Mouse (Mus musculus): Measurements from ENCODE around the gene Stac2. TPM values are rescaled to one million over a fixed set of nuclear protein-coding genes. Genes with fewer than 3 reads are reported as not detected.

Stac2 gene
- polyA plus RNA-seq, 1 experiment from 2014 or later, result 0.78 TPM

DNA sequence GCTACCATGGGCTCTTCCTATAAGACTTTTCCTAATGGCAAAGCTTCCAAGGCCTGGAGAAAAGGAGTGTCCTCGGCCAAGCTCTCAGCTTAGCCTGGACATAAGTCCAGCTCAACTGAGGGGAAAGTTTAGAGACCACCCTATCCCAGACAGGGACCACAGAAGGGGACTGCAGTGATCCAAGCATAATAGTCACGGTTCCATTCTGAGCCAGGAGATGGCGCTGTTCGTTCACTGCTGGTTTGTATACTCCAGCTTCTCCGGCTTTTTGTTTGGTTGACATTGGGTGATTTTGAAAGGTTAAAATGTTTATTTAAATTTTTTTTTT lies 21.9 kb downstream of the Stac2 start:
- no peak overlapping the region for H3K9ac ChIP-seq
- H3K4me2 ChIP-seq, result no peak overlapping the region
- peaks cover 35% of the 10 kb centered on the region for H3K36me3 ChIP-seq
- ATAC-seq (replicated peaks; ENCODE audit: insufficient number of reproducible peaks, insufficient read depth, low FRiP score, low read depth), result no peak
- H3K27ac ChIP-seq, result peak overlapping the region; percentile 43; the same call in 1 of the 2 replicates
- peaks cover 3% of the 10 kb centered on the region; the same call in 1 of the 2 replicates for H3K27me3 ChIP-seq
- H3K4me1 ChIP-seq (replicated peaks), result peaks cover 19% of the 10 kb centered on the region
- no peak overlapping the region for H3K4me3 ChIP-seq
- WGBS, result 1% methylated on average over 5 of the region's 5 CpGs
- H3K9me3 ChIP-seq (replicated peaks), result no peaks in the 10 kb centered on the region

- WGBS, result 61% methylated on average over 5 of the region's 5 CpGs
- H3K9me3 ChIP-seq (replicated peaks), result no peaks in the 10 kb centered on the region
- no peak overlapping the region for H3K9ac ChIP-seq
- H3K4me3 ChIP-seq, result no peak overlapping the region
- H3K36me3 ChIP-seq, result peaks cover 35% of the 10 kb centered on the region
- H3K4me2 ChIP-seq, result no peak overlapping the region
- H3K27ac ChIP-seq, result peak overlapping the region; percentile 28; the same call in 1 of the 2 replicates
- H3K4me1 ChIP-seq (replicated peaks), result peaks cover 17% of the 10 kb centered on the region
- no peak for ATAC-seq (replicated peaks; ENCODE audit: insufficient number of reproducible peaks, insufficient read depth, low FRiP score, low read depth)
- peaks cover 3% of the 10 kb centered on the region; the same call in 1 of the 2 replicates for H3K27me3 ChIP-seq
Measured at GRCm38 (mm10) chr11:98030701-98031442, 22.4 kb downstream of the Stac2 start.

GRCm38 (mm10) chr11:98027785-98028184 lies 25.5 kb downstream of the Stac2 start:
- Histone ChIP-seq H3K36me3 (peaks cover 35% of the 10 kb centered on the region), H3K9ac (peak overlapping the region; percentile 99), H3K4me1 (replicated peaks) (peaks cover 23% of the 10 kb centered on the region), H3K27ac (peak overlapping the region; percentile 92; the same call in 1 of the 2 replicates), H3K27me3 (no peaks in the 10 kb centered on the region), H3K9me3 (replicated peaks) (no peaks in the 10 kb centered on the region), H3K4me2 (peak overlapping the region; percentile 77), H3K4me3 (peak overlapping the region; percentile 86)
- WGBS, result 12% methylated on average over 7 of the region's 7 CpGs
- no peak for ATAC-seq (replicated peaks; ENCODE audit: insufficient number of reproducible peaks, insufficient read depth, low FRiP score, low read depth)

DNA sequence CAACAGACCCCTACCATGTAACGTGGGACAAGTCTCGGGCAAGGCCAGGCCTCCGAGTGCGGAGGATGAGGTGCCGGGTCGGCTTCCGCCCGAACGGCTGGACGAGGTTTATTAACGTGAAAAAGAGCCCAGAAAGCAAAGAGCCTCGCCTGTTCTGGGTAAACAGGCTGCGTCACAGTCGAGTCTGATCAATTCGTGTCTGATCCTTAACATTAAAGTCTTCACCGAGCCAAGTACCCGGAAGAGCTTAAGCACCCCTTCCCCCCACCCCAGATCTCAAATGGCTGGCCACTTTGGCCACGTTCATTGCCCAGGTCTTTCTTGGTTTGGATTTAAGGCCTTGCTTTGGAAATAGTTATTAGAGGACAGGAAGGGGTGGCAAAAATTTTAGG lies 26.0 kb downstream of the Stac2 start:
- H3K4me1 ChIP-seq (replicated peaks), result peaks cover 23% of the 10 kb centered on the region
- peaks cover 35% of the 10 kb centered on the region for H3K36me3 ChIP-seq
- peak overlapping the region; percentile 86 for H3K4me3 ChIP-seq
- H3K9me3 ChIP-seq (replicated peaks), result no peaks in the 10 kb centered on the region
- H3K9ac ChIP-seq, result peak overlapping the region; percentile 99
- under 1% methylated on average over 18 of the region's 18 CpGs for WGBS
- H3K27ac ChIP-seq, result peak overlapping the region; percentile 92
- H3K27me3 ChIP-seq, result no peaks in the 10 kb centered on the region
- no peak for ATAC-seq (replicated peaks; ENCODE audit: insufficient number of reproducible peaks, insufficient read depth, low FRiP score, low read depth)
- H3K4me2 ChIP-seq, result peak overlapping the region; percentile 77

- Histone ChIP-seq H3K9me3 (replicated peaks) (no peaks in the 10 kb centered on the region), H3K9ac (peak within 1 kb of the TSS; percentile 99), H3K4me3 (peak within 1 kb of the TSS; percentile 86), H3K27ac (peak within 1 kb of the TSS; percentile 92), H3K4me2 (peak within 1 kb of the TSS; percentile 77), H3K27me3 (no peaks in the 10 kb centered on the region), H3K36me3 (peaks cover 35% of the 10 kb centered on the region), H3K4me1 (replicated peaks) (peaks cover 24% of the 10 kb centered on the region)
- peak; percentile 76 for ATAC-seq (replicated peaks; ENCODE audit: insufficient number of reproducible peaks, insufficient read depth, low FRiP score, low read depth)
- under 1% methylated on average over 69 of the region's 69 CpGs for WGBS
Measured at GRCm38 (mm10) chr11:98026570-98027296, 26.5 kb downstream of the Stac2 start, which contains the start of gene Rpl19. Gene Rpl19 (plus strand): TSS chr11:98026710.

DNA sequence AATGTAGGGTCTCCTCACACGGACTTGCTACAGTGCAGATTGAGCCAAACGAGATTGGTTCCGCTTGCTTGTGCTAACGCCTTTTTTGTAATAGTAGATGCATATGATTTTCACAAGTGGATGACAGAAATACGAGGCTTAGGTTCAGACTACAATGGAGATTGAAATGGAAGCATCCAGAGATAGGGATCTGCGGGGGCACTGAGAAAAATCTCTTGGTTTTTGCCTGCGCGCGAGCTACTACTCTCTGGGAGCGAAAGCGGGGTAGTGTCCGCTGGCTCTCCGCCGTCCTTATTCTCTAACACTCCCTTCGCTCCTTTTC lies 27.1 kb downstream of the Stac2 start:
- H3K4me1 ChIP-seq (replicated peaks), result peaks cover 28% of the 10 kb centered on the region
- WGBS, result 7% methylated on average over 15 of the region's 15 CpGs
- no peak for ATAC-seq (replicated peaks; ENCODE audit: insufficient number of reproducible peaks, insufficient read depth, low FRiP score, low read depth)
- peak overlapping the region; percentile 77 for H3K4me2 ChIP-seq
- H3K9ac ChIP-seq, result peak overlapping the region; percentile 75
- H3K9me3 ChIP-seq (replicated peaks), result no peaks in the 10 kb centered on the region
- peak overlapping the region; percentile 92 for H3K27ac ChIP-seq
- peak overlapping the region; percentile 86 for H3K4me3 ChIP-seq
- H3K27me3 ChIP-seq, result no peaks in the 10 kb centered on the region
- peaks cover 34% of the 10 kb centered on the region for H3K36me3 ChIP-seq

GRCm38 (mm10) chr11:98024516-98024915 lies 28.7 kb downstream of the Stac2 start:
- H3K4me2 ChIP-seq, result no peak overlapping the region
- no peak overlapping the region for H3K9ac ChIP-seq
- H3K27me3 ChIP-seq, result no peaks in the 10 kb centered on the region
- H3K9me3 ChIP-seq (replicated peaks), result no peaks in the 10 kb centered on the region
- H3K36me3 ChIP-seq, result peaks cover 17% of the 10 kb centered on the region
- peaks cover 40% of the 10 kb centered on the region for H3K4me1 ChIP-seq (replicated peaks)
- WGBS, result 87% methylated on average over 3 of the region's 3 CpGs
- no peak for ATAC-seq (replicated peaks; ENCODE audit: insufficient number of reproducible peaks, insufficient read depth, low FRiP score, low read depth)
- no peak overlapping the region for H3K4me3 ChIP-seq
- H3K27ac ChIP-seq, result no peak overlapping the region

GRCm38 (mm10) chr11:98022555-98023371 lies 30.5 kb downstream of the Stac2 start, which contains the start of gene Cacnb1:
Gene Cacnb1 (minus strand): TSS chr11:98023034.
- Histone ChIP-seq H3K27me3 (no peaks in the 10 kb centered on the region), H3K36me3 (no peaks in the 10 kb centered on the region), H3K4me1 (replicated peaks) (peaks cover 44% of the 10 kb centered on the region), H3K4me3 (peak within 1 kb of the TSS; percentile 62), H3K27ac (peak within 1 kb of the TSS; percentile 85), H3K4me2 (peak within 1 kb of the TSS; percentile 98), H3K9ac (peak within 1 kb of the TSS; percentile 75), H3K9me3 (replicated peaks) (no peaks in the 10 kb centered on the region)
- peak; percentile 50 for ATAC-seq (replicated peaks; ENCODE audit: insufficient number of reproducible peaks, insufficient read depth, low FRiP score, low read depth)
- 1% methylated on average over 50 of the region's 52 CpGs for WGBS

- no peak for ATAC-seq (replicated peaks; ENCODE audit: insufficient number of reproducible peaks, insufficient read depth, low FRiP score, low read depth)
Measured at GRCm38 (mm10) chr11:98022253-98022554, 31.1 kb downstream of the Stac2 start.

DNA sequence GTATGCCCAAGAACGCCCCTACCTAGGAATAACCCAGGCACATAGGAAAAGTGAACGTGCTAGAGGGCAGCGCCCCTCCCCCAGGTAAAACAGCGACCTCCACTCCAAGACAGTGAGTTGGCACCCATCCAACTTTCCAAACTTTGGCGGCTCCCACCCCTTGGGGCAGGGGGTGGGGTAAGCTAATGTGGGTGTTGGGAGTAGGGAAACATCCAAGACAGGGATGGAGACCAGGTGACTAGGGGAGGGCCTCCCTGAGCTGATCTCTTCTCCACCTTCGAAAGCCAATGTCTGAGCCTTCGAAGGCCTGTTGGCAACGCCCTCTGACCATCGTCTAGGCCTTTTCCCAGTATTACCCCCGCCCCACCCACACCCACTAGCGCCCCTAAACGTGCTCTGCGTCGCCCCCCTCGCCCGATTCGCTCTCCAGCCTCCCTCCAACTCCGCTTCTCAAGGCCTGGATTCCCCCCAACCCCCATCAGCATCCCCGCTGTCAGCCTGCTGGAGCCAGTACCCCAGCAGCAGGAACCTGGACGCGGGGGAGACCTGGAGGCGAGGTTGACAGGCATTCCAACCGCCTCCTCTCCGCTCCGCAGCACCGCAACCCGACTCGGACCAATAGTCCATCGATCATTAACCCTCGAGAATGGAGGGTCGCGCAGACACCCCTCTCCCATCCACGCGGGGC lies 31.6 kb downstream of the Stac2 start:
- 6% methylated on average over 34 of the region's 34 CpGs for WGBS
- Histone ChIP-seq H3K9me3 (replicated peaks) (no peaks in the 10 kb centered on the region), H3K27ac (peak overlapping the region; percentile 85), H3K4me1 (replicated peaks) (peaks cover 41% of the 10 kb centered on the region), H3K4me2 (peak overlapping the region; percentile 98), H3K27me3 (no peaks in the 10 kb centered on the region), H3K9ac (peak overlapping the region; percentile 75), H3K36me3 (no peaks in the 10 kb centered on the region), H3K4me3 (peak overlapping the region; percentile 62)
- no peak for ATAC-seq (replicated peaks; ENCODE audit: insufficient number of reproducible peaks, insufficient read depth, low FRiP score, low read depth)

More at GRCm38 (mm10) chr11:98022253-98022554, 31.1 kb downstream of the Stac2 start:
- Histone ChIP-seq H3K36me3 (no peaks in the 10 kb centered on the region), H3K4me3 (peak overlapping the region; percentile 62), H3K27me3 (no peaks in the 10 kb centered on the region), H3K4me2 (peak overlapping the region; percentile 98), H3K4me1 (replicated peaks) (peaks cover 41% of the 10 kb centered on the region), H3K9me3 (replicated peaks) (no peaks in the 10 kb centered on the region), H3K9ac (peak overlapping the region; percentile 75), H3K27ac (peak overlapping the region; percentile 85)
- WGBS, result 0% methylated on average over 23 of the region's 23 CpGs

Data from heart, embryonic 15.5 days (tissue).